Mouse (Mus musculus) heart, embryonic 14.5 days (tissue): ENCODE results near the gene Ulk4. TPM values are rescaled to one million over a fixed set of nuclear protein-coding genes. Genes with fewer than 3 reads are reported as not detected.

ENCODE experiments used
- ATAC-seq: fragments of 200-750 bp; cut with Nextera tagmentation; 2 replicates; pipeline ENCODE4 v1.8.0; 2017; ENCODE audit warnings: low read depth, moderate TSS enrichment; ENCODE audit not compliant: insufficient number of reproducible peaks, insufficient read depth, low FRiP score
- H3K27ac ChIP-seq, 2 experiments: fragments of 200-500 bp in 1 of 2; fragments of 300-500 bp in 1 of 2; sonication (generic) in 1 of 2; replicated peaks in 1 of 2; 2 replicates each; pipeline ENCODE4 v1.5.1; 2012 to 2014; ENCODE audit warnings: low read depth in 2 of 2, low read length in 2 of 2, control low read depth in 1 of 2, mild to moderate bottlenecking in 1 of 2, mixed read lengths in 1 of 2; ENCODE audit not compliant: control insufficient read depth in 1 of 2, insufficient read depth in 1 of 2
- H3K27me3 ChIP-seq: fragments of 300-500 bp; sonication (generic); 2 replicates; pipeline ENCODE4 v1.6.1; 2014; ENCODE audit warnings: mild to moderate bottlenecking, low read length, control low read depth; ENCODE audit not compliant: control insufficient read depth, insufficient read depth
- H3K36me3 ChIP-seq: fragments of 300-500 bp; sonication (generic); 2 replicates; pipeline ENCODE4 v1.6.1; 2014; ENCODE audit warnings: mild to moderate bottlenecking, control low read depth, low read length, mixed read lengths; ENCODE audit not compliant: control insufficient read depth, insufficient read depth
- H3K4me1 ChIP-seq, 2 experiments: fragments of 200-500 bp in 1 of 2; fragments of 300-500 bp in 1 of 2; sonication (generic) in 1 of 2; 2 replicates each; pipeline ENCODE4 v1.6.1; 2012 to 2014; ENCODE audit warnings: low read length in 2 of 2, control low read depth in 1 of 2, mixed read lengths in 1 of 2; ENCODE audit not compliant: control insufficient read depth in 2 of 2, insufficient read depth in 2 of 2
- H3K4me2 ChIP-seq: fragments of 300-500 bp; sonication (generic); 2 replicates; pipeline ENCODE4 v1.6.1; 2014; ENCODE audit warnings: mild to moderate bottlenecking, low read length
- H3K4me3 ChIP-seq, 2 experiments: fragments of 200-500 bp in 1 of 2; fragments of 300-500 bp in 1 of 2; sonication (generic) in 1 of 2; 2 replicates each; pipeline ENCODE4 v1.5.1; 2012 to 2014; ENCODE audit warnings: low read length in 2 of 2, mild to moderate bottlenecking in 2 of 2, control low read depth in 1 of 2, low read depth in 1 of 2, moderate library complexity in 1 of 2; ENCODE audit not compliant: control insufficient read depth in 1 of 2, insufficient read depth in 1 of 2
- H3K9ac ChIP-seq: fragments of 300-500 bp; sonication (generic); 2 replicates; pipeline ENCODE4 v1.6.1; 2014; ENCODE audit warnings: mild to moderate bottlenecking, low read length
- H3K9me3 ChIP-seq: fragments of 300-500 bp; sonication (generic); 2 replicates; pipeline ENCODE4 v1.6.1; 2016; ENCODE audit warnings: low read length, control low read depth; ENCODE audit not compliant: control insufficient read depth
- WGBS: fragments of 180-500 bp; shearing (Covaris S2); extraction: QIAGEN DNeasy Blood & Tissue Kit; methylation state at CpG from one replicate; pipeline ENCODE4 v1.1.7; 2014; 5-methylcytosine and 5-hydroxymethylcytosine counted together
- polyA plus RNA-seq: library from polyadenylated mRNA; unstranded; fragments of >200 nt; fragmentation: Nextera tagmentation; extraction: Ambion mirVana; gene quantifications from 2 replicates; pipeline ENCODE4 v1.2.1, GENCODE M21; 2014

Gene Ulk4
- polyA plus RNA-seq, 1 experiment from 2014 or later = 95.4 TPM

GRCm38 (mm10) chr9:121023526-121024264 lies 253.3 kb downstream of the Ulk4 start:
- Histone ChIP-seq H3K9ac (no peak overlapping the region; the same call in 1 of the 2 replicates), H3K4me1 (peaks cover 10 to 14% of the 10 kb centered on the region in 2 experiments), H3K4me2 (no peak overlapping the region), H3K36me3 (no peaks in the 10 kb centered on the region), H3K9me3 (no peaks in the 10 kb centered on the region), H3K27me3 (no peaks in the 10 kb centered on the region), H3K27ac (peak overlapping the region; percentile 34 to 61), H3K4me3 (no peak overlapping the region)
- ATAC-seq = peak; percentile 13; the same call in 1 of the 2 replicates
- WGBS = 46% methylated on average over 14 of the region's 14 CpGs

DNA sequence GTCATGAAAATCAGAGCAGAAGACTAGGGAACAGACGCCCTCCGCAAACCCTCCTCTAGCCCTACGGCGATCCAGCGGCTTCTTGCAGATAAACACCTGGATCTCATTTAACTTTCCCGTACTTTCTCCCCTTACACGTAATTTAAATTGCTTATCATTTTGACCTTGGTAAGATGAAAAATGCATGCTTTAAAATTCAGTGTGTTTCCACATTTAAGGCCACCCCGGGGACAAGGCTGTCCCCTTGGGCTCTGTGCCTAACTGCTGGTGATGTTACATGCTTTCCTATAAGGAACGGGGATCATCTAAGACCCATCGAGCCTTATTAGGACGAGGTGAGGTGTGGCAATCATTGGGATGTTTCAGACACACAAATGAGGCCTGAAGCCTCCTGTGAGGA lies 256.6 kb downstream of the Ulk4 start:
- no peaks in the 10 kb centered on the region for H3K36me3 ChIP-seq
- H3K9ac ChIP-seq = no peak overlapping the region
- 89% methylated on average over 11 of the region's 11 CpGs for WGBS
- H3K9me3 ChIP-seq = no peaks in the 10 kb centered on the region
- ATAC-seq = no peak
- H3K4me3 ChIP-seq = no peak overlapping the region
- H3K4me1 ChIP-seq = peaks cover 13 to 21% of the 10 kb centered on the region in 2 experiments
- no peak overlapping the region for H3K27ac ChIP-seq
- no peaks in the 10 kb centered on the region for H3K27me3 ChIP-seq
- H3K4me2 ChIP-seq = no peak overlapping the region

- no peak overlapping the region for H3K4me2 ChIP-seq
- H3K9ac ChIP-seq = no peak overlapping the region
- no peak overlapping the region for H3K4me3 ChIP-seq
- WGBS = 86% methylated on average over 13 of the region's 13 CpGs
- H3K9me3 ChIP-seq = no peaks in the 10 kb centered on the region
- no peaks in the 10 kb centered on the region for H3K36me3 ChIP-seq
- H3K4me1 ChIP-seq = peaks cover 13 to 21% of the 10 kb centered on the region in 2 experiments
- no peak overlapping the region for H3K27ac ChIP-seq
- ATAC-seq = no peak
- H3K27me3 ChIP-seq = no peaks in the 10 kb centered on the region
These were observed 257.1 kb downstream of the Ulk4 start for GRCm38 (mm10) chr9:121019932-121020331.

- Histone ChIP-seq H3K4me3 (no peak overlapping the region), H3K9me3 (no peaks in the 10 kb centered on the region), H3K9ac (no peak overlapping the region), H3K4me1 (peaks cover 11 to 16% of the 10 kb centered on the region in 2 experiments), H3K27me3 (no peaks in the 10 kb centered on the region), H3K36me3 (no peaks in the 10 kb centered on the region), H3K27ac (no peak overlapping the region), H3K4me2 (no peak overlapping the region)
- ATAC-seq = no peak
- WGBS = 82% methylated on average over 2 of the region's 2 CpGs
These were observed 258.3 kb downstream of the Ulk4 start for GRCm38 (mm10) chr9:121018524-121019315.

DNA sequence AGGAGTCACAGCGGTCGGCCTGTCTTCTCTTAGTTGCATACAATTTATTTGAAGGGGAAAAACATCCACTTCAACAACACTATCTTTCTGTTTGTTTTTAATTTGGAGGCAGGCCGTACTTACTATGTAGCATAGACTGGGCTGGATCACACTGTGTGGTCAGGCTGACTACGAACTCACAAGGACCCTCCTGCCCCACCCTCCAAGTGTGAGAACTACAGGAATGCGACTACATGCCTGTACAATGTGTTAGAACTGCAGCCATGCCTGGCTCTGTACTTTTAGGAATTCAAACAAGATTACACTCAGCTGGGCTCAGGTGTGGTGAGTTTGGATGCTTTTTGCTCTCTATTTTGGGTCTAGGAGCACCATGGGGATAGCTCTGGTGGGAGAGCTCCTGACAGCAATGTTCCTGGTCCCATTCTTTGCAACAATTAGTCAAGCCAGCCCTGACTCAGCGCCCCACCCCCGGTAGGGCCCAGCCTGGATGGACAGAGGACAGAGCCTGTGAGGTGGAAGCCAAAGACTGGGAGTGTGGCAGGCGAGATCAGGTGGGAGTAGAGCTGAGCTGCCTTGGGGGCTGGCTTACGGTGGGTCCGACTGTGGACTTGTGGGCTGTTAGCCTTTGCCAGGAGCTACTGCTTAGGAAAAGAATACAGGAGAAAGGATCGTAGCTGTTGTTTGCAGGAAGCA lies 261.0 kb downstream of the Ulk4 start:
- no peak overlapping the region for H3K4me2 ChIP-seq
- no peaks in the 10 kb centered on the region for H3K9me3 ChIP-seq
- H3K27me3 ChIP-seq = no peaks in the 10 kb centered on the region
- no peaks in the 10 kb centered on the region for H3K36me3 ChIP-seq
- WGBS = 60% methylated on average over 11 of the region's 11 CpGs
- no peak for ATAC-seq
- no peak overlapping the region for H3K9ac ChIP-seq
- H3K4me1 ChIP-seq = peaks cover 3 to 7% of the 10 kb centered on the region in 2 experiments; a peak in 1 of 4 replicates
- no peak overlapping the region for H3K27ac ChIP-seq
- no peak overlapping the region for H3K4me3 ChIP-seq

GRCm38 (mm10) chr9:121011540-121011939 lies 265.5 kb downstream of the Ulk4 start:
- WGBS = 53% methylated on average over 4 of the region's 4 CpGs
- Histone ChIP-seq H3K4me1 (peaks cover 6 to 7% of the 10 kb centered on the region in 2 experiments; a peak in 1 of 4 replicates), H3K4me3 (no peak overlapping the region), H3K36me3 (no peaks in the 10 kb centered on the region), H3K27ac (no peak overlapping the region), H3K9ac (no peak overlapping the region), H3K9me3 (no peaks in the 10 kb centered on the region), H3K4me2 (no peak overlapping the region), H3K27me3 (no peaks in the 10 kb centered on the region)
- no peak for ATAC-seq

DNA sequence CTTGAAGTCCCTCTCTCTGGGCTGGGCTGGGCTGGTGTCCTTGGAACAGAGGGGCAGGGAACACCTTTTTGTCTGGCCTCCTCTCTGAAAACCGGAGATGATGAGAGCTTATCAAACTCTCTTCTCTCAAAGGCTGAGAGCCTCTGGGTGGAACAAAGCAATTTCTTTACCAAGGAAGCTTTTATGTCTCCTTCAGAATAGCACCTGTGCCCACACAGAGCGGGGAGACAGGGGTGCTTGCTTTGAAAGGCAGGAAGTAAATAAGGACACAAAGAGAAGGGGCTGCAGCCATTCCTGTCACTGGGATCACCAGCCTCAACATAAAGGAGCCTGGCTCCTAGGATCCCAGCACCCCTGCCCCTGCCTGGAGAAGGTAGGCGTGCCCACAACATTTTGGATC lies 266.5 kb downstream of the Ulk4 start:
- Histone ChIP-seq H3K27me3 (no peaks in the 10 kb centered on the region), H3K9ac (no peak overlapping the region), H3K4me3 (no peak overlapping the region), H3K4me2 (no peak overlapping the region), H3K4me1 (peaks cover 0 to 3% of the 10 kb centered on the region in 2 experiments; a peak in 1 of 4 replicates), H3K9me3 (no peaks in the 10 kb centered on the region), H3K27ac (no peak overlapping the region), H3K36me3 (no peaks in the 10 kb centered on the region)
- no peak for ATAC-seq
- 64% methylated on average over 3 of the region's 3 CpGs for WGBS
